Mouse (Mus musculus): Measurements from ENCODE around the gene Smyd3.
A peak's percentile ranks its signal among the peaks of the same experiment; 100 is the strongest.
"Not testable (repeated sequence)": the region's sequence is repeated elsewhere in the genome, so short reads cannot be mapped to it uniquely, and the experiment has no call there.

The Smyd3 gene

DNA sequence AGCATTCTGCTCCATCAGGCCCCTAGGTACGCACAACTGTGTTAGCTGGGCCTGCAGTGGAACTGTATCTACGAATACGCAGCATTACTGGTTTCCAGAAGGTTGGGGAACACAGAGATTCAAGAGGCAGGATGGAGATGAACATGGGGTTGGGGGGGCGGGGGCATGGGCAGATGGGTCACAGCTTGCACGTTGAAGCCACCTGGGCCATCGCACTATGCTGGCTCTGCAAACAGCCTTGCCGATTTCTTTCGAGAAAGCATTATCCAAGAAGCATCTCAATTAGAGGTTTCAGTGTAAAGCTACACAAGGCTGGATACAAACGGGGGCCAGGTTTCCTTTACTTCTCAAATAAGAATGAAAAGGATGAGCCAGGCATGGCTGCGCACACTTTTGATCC is 348.7 kb downstream of the Smyd3 start:
- DNase-seq (ENCODE audit: low read depth) = no peak

DNA sequence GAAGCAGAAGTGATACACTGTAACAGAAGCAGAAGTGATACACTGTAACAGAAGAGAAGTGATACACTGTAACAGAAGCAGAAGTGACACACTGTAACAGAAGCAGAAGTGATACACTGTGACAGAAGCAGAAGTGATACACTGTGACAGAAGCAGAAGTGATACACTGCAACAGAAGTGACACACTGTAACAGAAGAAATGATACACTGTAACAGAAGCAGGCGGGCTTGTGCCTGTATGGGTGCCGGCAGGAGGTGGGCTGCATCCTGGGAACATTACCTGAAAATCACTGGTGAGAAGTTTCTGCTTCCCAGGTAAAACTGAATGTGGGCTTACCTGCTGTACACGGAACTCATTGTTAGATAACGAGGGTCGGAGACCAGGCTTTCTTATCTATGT is 353.6 kb downstream of the Smyd3 start:
- not testable (repeated sequence) for DNase-seq (ENCODE audit: low read depth)

DNA sequence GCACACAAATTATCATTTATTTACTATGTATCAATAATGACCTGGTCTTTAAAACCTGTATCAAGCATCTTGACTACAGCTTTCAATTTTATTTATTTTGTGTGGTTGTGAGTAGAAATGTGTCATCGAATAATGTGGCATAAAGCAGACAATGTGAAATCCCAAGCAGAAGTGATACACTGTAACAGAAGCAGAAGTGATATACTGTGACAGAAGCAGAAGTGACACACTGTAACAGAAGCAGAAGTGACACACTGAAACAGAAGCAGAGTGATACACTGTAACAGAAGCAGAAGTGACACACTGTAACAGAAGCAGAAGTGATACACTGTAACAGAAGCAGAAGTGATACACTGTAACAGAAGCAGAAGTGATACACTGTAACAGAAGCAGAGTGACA is 355.1 kb downstream of the Smyd3 start:
- not testable (repeated sequence) for DNase-seq (ENCODE audit: low read depth)

DNA sequence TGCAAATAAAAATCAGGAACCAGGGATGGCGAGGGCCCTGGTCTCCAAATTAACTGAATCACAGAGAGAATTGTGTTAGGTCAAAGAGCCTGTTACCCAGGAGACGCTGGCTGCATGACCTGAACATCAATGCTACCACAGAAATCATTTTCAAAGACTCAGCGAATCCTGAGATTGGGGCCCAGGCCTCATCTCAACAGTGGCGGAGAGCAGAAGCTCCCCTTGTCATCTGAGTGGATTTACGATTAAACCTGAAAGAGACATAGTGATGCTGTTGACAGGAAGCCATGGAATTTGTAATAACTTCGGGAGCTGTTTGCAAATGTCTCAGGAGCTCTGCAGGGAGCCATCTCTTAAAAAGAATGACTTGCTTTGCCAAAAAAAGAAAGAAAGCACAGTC is 355.9 kb downstream of the Smyd3 start:
- no peak for DNase-seq (ENCODE audit: low read depth)

DNA sequence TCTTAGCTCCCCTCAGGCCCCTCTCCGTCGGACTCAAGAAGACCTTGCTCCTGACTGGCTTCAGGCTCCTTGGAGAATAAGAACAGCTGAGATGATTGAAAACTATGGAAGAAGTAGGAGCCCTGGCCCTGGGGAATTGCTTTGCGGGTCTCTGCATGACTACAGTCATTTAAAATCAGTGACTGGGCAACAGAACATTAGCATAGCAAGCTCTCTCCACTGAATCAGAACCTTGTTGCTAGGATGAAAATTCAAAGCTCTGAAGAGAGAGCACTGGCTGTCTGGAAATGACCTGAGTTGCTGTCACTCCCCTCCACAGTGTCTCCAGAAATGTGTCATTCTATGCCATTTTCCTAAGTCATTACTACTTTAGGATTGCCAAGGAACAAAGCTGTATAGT is 357.1 kb downstream of the Smyd3 start:
- DNase-seq (ENCODE audit: low read depth) = no peak

DNA sequence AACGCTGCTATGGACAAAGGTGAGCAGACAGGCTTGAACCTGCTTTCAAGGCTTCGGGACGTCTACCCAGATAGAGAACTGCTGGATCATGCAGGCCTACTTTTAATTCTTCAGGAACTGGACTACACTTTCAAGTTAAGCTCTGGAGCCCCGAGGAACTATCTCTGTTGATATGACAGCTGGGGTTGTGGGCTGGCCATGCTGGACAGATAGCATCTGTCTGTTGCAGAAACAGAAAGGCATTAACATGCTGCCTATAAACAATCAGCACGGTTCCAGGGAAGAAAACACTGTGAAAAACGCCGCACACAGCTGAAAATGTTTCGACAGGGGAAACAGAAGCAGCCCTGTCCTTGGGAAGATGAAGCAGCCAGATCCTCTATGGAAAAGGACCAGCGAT is 365.5 kb downstream of the Smyd3 start:
- DNase-seq (ENCODE audit: low read depth) = no peak

DNA sequence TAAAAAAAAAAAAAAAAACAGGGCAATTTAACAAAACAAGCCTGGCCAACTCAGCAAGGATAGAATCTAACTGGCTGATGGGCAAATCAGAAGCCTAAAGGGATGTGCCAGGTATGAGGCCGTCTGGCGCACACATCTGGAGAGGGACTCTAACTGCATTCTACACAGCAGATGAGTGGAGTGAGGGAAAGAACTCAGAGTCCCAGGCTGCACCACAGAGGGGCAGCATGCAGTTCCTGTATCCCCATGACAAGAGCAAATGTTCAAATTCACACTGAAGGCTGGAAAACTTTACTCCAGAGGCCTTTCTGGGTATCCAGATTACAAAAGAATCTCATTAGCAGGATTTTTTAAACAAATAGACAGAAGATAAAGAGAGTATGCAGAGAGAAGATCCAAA is 366.6 kb downstream of the Smyd3 start:
- DNase-seq (ENCODE audit: low read depth) = no peak

DNA sequence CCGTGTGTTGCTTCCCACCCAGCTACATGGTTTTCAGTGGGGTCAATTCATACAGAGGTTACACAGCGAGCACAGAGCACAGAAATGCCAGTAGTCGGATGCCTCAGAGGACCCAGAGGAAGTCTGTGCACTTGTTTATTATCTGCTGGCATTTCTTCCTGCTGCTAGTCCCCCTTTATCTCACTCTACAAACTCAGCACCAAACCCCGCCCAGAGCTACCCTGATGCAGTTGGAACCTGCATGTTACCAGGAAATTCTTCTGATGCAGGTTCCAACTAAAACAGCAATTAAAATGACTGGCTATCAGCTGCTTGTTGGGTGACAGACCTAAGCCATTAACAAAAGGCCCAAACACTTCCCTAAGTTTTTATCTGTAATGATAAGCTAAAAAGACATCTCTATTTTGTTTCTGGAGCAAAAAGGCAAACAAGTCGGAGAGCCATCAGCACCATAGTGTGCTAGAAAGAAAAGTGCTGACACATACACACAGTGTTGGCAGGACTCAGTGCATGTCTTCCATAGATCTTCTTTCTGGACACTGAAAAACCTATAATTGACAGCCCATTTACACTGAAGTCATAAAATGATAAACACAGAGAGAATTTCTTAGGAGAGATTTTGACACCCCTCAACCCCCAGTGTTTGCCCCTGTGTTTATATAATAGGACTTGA is 368.2 kb downstream of the Smyd3 start:
- DNase-seq (ENCODE audit: low read depth) = no peak

DNA sequence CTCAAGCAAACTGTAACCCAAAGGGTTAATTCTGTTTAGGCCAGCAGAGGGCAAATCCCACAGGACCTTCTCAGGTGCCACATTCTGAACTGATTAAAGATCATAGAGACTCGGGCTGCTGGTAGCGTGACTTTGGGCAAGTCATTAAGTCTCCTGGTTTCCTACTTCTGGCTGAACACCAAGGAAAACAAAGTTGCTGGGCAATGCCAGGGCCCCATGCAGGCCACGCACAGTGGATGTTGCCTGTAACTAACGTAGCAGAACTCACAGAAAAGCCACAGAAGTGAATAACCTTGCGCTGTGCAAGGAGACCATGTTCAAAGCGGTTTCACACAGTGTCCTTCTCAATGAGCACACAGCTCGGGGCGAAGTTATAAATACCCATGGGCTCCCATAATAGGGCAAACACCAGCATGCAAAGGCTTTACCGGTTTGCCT is 371.1 kb downstream of the Smyd3 start:
- DNase-seq (ENCODE audit: low read depth) = no peak

DNA sequence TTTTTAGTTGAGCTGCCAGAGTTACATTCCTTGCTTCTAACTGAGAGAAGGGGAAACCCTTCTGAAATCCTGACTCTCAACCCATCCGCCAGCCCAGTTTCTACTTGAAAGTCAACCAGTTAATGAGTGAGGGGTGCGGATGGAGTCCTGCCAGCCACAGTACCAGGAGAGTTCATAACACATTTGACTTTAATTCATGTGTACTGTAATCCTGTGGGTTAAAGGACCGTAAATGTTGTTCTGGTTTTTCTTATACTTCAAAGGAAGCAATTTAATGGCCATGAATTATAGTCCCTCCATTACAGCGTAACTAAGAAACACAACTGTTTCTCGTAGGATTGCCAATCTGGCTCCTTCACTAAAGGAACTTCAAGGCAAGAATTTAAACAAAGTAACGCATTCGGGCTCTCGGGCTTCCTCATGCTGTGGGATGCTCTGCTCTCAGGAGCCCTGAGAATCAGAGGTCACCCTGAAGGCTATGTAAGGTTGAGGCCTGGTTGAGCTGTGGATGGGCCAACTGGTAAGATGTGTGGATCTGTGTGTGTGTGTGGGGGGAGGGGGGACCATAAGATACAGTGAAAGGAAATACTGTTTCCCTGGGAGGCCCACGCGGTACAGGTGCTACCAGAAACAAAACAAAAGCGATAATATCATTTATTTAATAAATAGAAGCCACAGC is 374.5 kb downstream of the Smyd3 start:
- DNase-seq (ENCODE audit: low read depth) = no peak

DNA sequence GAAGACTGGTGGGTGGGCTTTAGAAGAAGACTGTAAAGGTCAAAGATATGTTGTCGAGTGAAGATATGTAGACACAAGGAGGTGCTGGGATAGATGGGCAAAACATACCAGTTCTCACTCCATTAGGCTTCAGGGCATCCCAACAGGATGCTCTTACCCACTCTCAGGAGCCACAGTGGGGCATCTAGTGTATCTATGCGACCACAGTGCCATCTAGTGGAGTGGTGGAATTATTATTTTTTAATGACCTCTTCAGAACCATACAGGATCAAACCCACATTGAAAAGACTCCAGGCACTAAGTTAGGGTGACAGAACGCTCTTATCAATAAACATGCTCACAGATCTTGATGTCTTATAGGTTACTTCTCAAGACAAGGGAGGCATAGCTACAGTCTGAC is 375.7 kb downstream of the Smyd3 start:
- peak; percentile 90 for DNase-seq (ENCODE audit: low read depth)

DNA sequence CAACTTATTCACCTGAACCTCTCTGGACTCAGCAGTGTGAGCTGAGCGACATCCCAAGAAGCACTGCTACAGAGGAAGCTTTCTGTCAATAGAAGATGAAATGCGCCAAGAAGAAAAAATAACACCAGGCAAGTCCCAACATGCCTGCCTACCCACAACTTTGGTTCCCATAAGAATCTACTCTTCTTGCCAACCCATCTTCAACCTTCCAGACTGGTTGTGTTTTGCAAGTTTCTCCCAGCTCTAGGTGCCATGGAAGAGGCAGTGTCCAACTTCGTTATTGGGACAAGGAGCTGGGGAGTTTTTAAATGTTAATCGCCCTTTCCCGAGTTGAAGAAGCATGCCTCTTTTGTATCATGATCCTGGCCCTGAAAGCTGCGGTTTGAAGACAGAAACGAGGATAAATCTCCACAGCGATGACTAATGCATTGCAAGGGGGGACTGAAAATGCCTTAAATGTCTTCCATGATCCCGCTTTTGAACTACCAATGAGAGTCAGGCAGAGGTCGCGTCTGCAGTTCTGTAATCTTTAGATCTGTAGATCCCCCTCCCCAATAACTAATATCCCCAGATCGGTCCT is 376.7 kb downstream of the Smyd3 start:
- peak; percentile 57 for DNase-seq (ENCODE audit: low read depth)

DNA sequence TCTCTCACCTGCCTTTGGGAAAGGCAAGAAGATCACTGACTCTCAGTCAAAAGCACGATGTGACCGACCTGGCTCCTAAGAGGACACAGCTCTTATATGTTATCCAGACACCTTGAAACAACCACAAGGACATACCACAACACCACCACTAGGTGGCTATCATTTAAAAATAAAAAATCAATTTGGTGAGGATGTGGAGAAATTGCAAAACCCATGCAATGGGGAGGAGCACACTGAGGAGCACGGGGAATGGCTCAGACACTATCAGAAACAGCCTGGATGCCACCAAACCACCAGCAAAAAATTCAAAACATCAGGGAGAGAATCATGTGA is 380.7 kb downstream of the Smyd3 start:
- DNase-seq (ENCODE audit: low read depth) = peak; percentile 39

DNA sequence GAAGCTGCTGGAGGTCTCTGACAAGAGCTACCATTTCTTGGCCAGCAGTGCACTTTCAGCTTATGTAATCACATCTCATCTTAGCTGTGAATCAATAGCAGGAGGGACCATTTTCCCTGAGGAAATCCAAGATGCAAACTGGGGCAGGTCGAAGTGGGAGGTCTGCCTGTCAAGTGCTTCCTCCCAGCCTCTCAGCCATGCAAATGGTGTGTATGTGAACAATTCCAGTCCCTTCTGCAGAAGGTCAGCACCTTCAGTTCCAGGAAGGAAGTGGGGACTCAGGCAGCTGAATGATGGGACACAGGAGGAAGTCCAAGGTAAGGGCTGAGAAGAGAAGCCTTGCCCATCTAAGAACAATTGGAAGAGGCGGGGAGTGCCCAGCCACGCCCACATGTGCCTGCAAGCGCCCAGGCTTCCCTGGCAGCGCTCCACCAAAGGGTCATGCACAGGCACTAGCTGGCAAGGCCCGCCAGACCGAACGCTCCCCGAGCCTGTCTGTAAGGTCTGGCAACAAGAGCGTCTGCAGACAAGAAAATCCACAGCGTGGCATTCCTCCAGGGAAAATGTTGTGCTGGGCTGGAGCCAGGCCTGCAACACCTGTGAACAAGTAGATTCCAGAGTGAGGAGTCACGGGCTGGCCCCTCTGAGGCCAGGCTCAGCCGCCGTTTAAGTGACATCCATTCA is 381.2 kb downstream of the Smyd3 start:
- peak; percentile 29 for DNase-seq (ENCODE audit: low read depth)

DNA sequence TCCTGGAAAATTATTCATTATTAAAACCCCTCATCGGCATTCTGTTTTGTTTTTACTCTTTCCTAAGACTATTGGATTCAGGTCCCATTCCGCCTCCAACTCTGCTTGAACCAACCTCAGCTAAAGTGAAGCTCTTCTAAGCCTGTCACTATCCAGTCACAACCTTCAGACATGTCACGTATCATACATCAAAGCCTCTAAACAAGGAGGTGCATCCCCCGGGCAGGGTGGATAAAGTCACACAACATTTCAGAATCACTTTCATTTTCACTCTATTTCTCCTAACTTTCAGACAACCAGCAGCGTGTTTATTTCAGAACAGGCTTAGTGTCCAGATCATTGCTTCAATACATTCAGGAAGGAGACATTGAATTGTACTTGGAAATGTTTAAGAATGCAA is 387.8 kb downstream of the Smyd3 start:
- DNase-seq (ENCODE audit: low read depth) = no peak

DNA sequence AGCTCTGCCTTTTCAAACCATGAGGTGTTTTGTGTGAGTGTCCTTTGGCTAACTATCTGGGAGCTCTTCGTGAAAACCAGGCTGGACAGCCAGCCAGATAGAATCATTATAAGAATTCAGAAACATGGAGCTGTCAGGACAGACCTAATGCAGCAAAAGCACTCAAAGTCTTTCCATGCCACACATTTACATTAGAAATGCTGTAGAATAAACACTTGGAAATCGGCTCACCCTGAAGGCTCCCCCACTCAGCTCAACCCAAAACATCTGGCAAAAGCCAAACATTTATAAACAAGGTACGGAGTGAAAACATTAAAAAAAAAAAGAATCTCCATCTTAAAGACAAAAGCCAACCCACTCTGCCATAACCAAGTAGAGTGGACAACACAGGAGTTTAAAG is 391.6 kb downstream of the Smyd3 start:
- no peak for DNase-seq (ENCODE audit: low read depth)

DNA sequence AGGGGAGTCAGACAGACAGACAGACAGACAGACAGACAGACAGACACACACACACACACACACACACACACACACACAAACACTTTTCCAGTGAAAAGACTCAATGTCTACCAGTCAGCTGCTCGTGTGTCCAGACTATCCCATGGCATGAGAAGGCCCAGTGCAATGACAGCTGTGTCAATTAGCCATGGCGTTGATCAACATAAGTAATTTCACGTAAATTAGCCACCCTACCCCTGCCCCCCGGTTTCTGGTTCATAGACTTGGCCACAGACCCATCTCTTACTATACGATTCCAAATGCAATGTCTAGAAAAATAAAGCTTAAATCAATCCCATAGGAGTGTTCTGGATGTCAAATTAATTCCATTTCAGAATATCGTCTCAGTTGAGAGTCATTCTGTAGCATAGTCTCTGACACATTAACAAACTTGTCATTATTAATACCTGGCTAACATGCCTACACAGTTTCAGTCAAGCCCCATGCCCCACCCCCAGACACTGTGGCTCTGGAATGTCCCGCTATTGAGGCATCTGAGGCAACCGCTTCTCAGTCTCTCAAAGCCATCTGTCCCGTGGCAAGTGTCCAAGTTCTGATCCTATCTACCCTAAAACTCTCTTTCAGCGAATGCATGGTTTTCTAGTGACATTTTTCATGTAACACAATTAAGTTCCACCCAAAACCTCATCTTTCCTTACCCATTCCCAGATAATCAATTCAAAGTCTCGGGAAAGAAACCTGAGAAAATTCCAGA is 395.2 kb downstream of the Smyd3 start:
- peak; percentile 35 for DNase-seq (ENCODE audit: low read depth)

DNA sequence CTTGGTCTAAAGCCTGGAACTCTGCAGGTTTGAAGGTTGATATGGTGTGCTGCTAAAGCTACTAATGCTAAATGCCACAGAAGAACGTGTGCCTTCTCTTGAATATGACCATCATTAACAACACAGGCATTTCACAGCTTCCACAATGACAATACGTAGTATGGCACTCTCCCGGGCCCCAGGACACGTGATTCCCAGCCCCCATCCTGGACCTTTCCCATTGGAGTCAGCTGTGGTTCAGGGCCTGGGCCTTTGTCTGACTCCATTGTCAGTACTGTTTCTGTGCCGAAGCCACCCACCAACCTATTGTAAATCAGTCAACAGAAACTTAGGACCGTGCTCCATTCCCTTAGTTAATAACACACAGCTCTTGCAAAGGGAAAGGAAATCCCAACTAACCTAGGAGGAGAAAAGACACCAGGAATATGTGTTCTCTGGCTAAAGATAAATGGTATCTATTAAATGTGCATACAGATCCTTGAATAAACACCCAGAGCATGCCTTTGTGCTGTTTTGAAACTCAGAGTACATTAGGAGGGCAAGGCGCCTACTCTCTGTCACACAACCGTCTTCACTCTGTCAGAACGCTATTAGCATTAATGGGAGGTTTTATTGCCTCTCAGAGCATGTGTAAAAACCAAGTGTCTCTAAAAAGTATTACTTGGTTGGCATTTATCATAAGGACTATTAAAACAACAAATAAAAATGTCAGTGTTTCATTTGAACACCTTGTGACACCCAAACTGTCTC is 397.4 kb downstream of the Smyd3 start:
- no peak for DNase-seq (ENCODE audit: low read depth)

DNA sequence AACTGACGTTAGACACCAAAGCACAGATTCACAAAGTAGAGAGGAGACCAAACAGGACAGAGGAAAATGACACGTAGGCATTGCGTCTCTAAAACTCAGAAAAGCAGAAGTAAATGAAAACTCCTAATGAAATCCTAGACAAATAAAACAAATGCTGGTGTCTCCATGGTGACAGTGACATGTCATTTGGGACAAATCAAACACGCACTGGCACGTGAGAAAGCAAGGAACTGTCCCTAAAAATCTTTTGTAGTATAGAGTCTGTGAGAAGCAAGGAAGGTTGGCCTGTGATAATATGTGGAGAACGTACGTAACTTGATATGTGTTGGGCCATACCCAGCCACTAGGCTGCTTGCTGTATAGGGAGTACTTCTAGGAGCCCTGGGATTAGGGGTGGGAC is 399.2 kb downstream of the Smyd3 start:
- DNase-seq (ENCODE audit: low read depth) = no peak

DNA sequence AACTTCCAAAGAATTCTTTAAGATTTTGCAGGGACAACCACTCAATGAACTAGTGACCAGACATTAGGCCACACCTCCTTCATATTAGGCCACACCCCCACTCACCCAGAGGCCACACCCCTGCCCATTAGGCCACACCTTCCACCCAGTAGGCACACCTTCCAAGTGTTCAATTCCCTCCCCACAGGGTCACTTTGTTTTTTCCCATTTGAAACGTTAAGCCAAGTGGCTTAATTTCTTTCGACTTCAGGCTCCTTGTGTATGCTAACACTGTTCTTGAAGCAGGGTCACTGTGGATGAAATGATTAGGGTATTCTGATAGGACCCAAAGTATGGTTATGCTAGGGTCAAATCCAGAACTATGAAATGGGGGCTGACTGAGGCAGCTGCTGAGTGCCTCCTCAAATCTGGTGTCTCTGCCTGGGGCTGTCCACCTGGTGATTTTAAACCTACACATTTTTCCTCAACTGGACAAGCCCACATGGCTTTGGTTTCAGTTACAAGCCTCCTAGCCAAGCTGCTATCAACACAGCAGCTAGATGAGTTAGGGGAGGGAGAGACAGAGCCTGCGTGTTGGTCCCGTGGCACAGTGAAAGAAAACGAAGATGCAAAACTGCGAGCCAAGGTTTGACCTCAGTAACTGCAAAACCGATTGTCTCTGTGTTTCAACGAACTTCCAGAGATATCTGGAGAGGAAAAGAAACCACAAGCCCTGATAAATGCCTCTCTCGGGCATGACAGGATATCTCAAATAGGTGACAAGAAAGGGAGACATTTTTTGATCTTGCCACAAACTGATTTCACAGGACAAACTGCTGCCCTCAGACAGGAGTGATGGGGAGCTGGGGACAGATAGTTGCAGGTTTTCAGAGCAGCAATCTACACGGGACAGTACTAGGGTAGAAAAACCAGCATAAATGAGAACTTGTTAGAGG is 400.8 kb downstream of the Smyd3 start:
- DNase-seq (ENCODE audit: low read depth) = no peak
